In the genomic region with DNA sequence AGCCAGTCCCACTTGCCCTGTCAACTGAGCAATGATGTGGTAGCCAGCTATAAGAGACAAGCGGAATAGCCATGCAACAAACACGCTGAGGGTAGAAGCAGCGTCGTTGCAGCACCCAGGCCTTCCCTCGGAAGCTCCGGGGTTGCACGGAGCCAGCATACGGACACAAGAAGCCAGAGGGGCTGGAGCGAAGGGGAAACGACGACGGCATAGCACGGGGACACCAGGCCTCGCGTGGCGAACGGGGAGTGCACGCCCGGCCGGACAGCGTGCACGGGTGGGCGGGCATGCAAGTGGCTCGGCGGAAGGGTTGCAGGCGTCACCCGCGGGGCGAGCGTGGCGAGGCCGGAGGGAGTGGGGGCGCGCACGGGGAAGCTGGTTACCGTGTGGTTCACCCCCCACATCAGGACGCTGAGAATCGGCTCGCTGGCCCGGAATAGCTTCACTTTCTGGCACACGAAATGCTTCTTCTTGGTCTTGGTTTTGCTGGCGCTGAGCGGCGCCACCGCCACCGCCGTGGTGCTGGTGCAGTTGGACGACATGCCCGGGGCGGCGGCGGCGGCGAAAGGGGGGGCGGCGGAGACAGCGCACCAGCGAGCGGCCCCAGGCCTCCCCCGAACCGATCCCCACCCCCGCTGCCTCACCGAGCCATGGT, we compare ENCODE assay signal across 8 mouse cellular contexts. TPM values are rescaled to one million over a fixed set of nuclear protein-coding genes. Genes with fewer than 3 reads are reported as not detected.
DNase-seq lines count a peak whose midpoint lies in the region; ATAC-seq and TF ChIP-seq lines count a peak whose summit lies in the region.

A gene (minus strand): TSS at position 642 of the 655 bp plus-strand sequence.

- H3K9ac ChIP-seq in intestine, embryonic 14.5 days (ENCODE audit: low read length), result peak within 1 kb of the TSS; percentile 78
- peak within 1 kb of the TSS; percentile 90 for H3K9ac ChIP-seq in liver, embryonic 12.5 days

- H3K27me3 ChIP-seq in intestine, embryonic 14.5 days (replicated peaks; ENCODE audit: control insufficient read depth, insufficient read depth, low read length), result no peaks in the 10 kb centered on the region
- H3K27me3 ChIP-seq in liver, embryonic 12.5 days (replicated peaks), result no peaks in the 10 kb centered on the region
- H3K27me3 ChIP-seq in myocyte (ENCODE audit: control insufficient read depth, insufficient read depth, insufficient read length), result no peaks in the 10 kb centered on the region

- H3K4me1 ChIP-seq in intestine, embryonic 14.5 days (replicated peaks; ENCODE audit: control insufficient read depth, insufficient read depth, low read length), result peaks cover 18% of the 10 kb centered on the region
- peaks cover 54% of the 10 kb centered on the region for H3K4me1 ChIP-seq in liver, embryonic 12.5 days

- DNase-seq in urinary bladder, adult 2 months (ENCODE audit: low spot score), result no peak
- no peak for DNase-seq in urinary bladder, postnatal 10 days (ENCODE audit: low spot score)
- DNase-seq in embryo, embryonic 10.5 days (ENCODE audit: low spot score), result peak; percentile 54
- peak; percentile 69 for DNase-seq in gastrocnemius, postnatal 14 days
- no peak for DNase-seq in intestine, embryonic 14.5 days (ENCODE audit: low spot score)
- no peak for DNase-seq in thymus, postnatal 36 days

- H3K4me2 ChIP-seq in intestine, embryonic 14.5 days (ENCODE audit: low read length), result peak within 1 kb of the TSS; percentile 88
- H3K4me2 ChIP-seq in liver, embryonic 12.5 days, result peak within 1 kb of the TSS; percentile 93
- peak within 1 kb of the TSS; percentile 95 for H3K4me2 ChIP-seq in myocyte (ENCODE audit: low read depth)

- H3K36me3 ChIP-seq in intestine, embryonic 14.5 days (ENCODE audit: control insufficient read depth, insufficient read depth, low read length), result peaks cover 27% of the 10 kb centered on the region
- peaks cover 35% of the 10 kb centered on the region for H3K36me3 ChIP-seq in liver, embryonic 12.5 days
- peaks cover 6% of the 10 kb centered on the region for H3K36me3 ChIP-seq in myocyte (ENCODE audit: control insufficient read depth, insufficient read depth)

- H3K79me2 ChIP-seq in myocyte (ENCODE audit: control insufficient read depth, insufficient read depth), result peaks cover 51% of the 10 kb centered on the region

- H3ac ChIP-seq in myocyte (ENCODE audit: control insufficient read depth, insufficient read length), result peak within 1 kb of the TSS; percentile 57

- under 1% methylated on average over 55 of the region's 63 CpGs for WGBS in intestine, embryonic 14.5 days
- 1% methylated on average over 51 of the region's 63 CpGs for WGBS in liver, embryonic 12.5 days (ENCODE audit: insufficient replicate concordance)

- intact Hi-C loops in gastrocnemius, postnatal 14 days (cut with DNase I; ENCODE audit: low total_unique reads), result loop anchor here (5.0 kb wide), 1 partner anchor 37 kb away; no protein-coding TSS in a partner anchor

- ATAC-seq in intestine, embryonic 14.5 days (replicated peaks; ENCODE audit: low FRiP score, low TSS enrichment, low read depth), result peak; percentile 14; the same call in 1 of the 2 replicates
- peak; percentile 57 for ATAC-seq in liver, embryonic 12.5 days

- peak; percentile 59 for TF ChIP-seq POLR2A in myocyte (IDR thresholded peaks at IDR 0.05; ENCODE audit: insufficient read length, low read depth)

- peak within 1 kb of the TSS; percentile 63 for H3K4me3 ChIP-seq in intestine, embryonic 14.5 days (ENCODE audit: low read depth, low read length)
- H3K4me3 ChIP-seq in liver, embryonic 12.5 days, result peak within 1 kb of the TSS; percentile 85
- H3K4me3 ChIP-seq in myocyte, result peak within 1 kb of the TSS; percentile 44

- H3K27ac ChIP-seq in intestine, embryonic 14.5 days (ENCODE audit: low read depth), result peak within 1 kb of the TSS; percentile 89
- H3K27ac ChIP-seq in liver, embryonic 12.5 days, result peak within 1 kb of the TSS; percentile 85

- H3K9me3 ChIP-seq in intestine, embryonic 14.5 days (ENCODE audit: control insufficient read depth, low read length), result no peaks in the 10 kb centered on the region
- H3K9me3 ChIP-seq in liver, embryonic 12.5 days (replicated peaks), result 0 out of 2 replicates have a peak, but pooled peaks cover under 1% of the 10 kb centered on the region

TF ChIP-seq in myocyte, 11 proteins besides CTCF, POLR2A, EP300 and RAD21:
- TF ChIP-seq POLR2AphosphoS2 (IDR thresholded peaks at IDR 0.05; ENCODE audit: insufficient read length, low read depth), result peak; percentile 56
- TF ChIP-seq MAX (IDR thresholded peaks at IDR 0.05; ENCODE audit: low read depth), result peak; percentile 33
- TF ChIP-seq USF1 (IDR thresholded peaks at IDR 0.05; ENCODE audit: low read depth), result no peak
- TF ChIP-seq MYOD1 (IDR thresholded peaks at IDR 0.05; ENCODE audit: control insufficient read depth in 1 of 3, insufficient read length in 2 of 3, low read depth in 2 of 3), result peak in 1 of 3 experiments; percentile 21
- TF ChIP-seq MYOG (IDR thresholded peaks at IDR 0.05; ENCODE audit: control insufficient read depth in 1 of 3, insufficient read depth in 1 of 3, insufficient read length in 2 of 3, low read depth in 2 of 3), result peak in 2 of 3 experiments; percentile 13 to 16

RNA-seq across cellular contexts. Expression of the gene that starts here (rescaled TPM):
- 17.2 and 19.1 TPM in 2 replicates for polyA plus RNA-seq in urinary bladder, adult 2 months (2012; rRNA removed)
- total RNA-seq in gastrocnemius, postnatal 14 days (2021), result 10 to 100 TPM; 33.3 to 38.5 TPM
- polyA plus RNA-seq in intestine, embryonic 14.5 days (2014; fragmentation: Nextera tagmentation; extraction: Ambion mirVana), result 1.7 and 1.9 TPM in 2 replicates
- 0.92 and 1.1 TPM in 2 replicates for polyA plus RNA-seq in liver, embryonic 12.5 days (2016; fragmentation: Nextera tagmentation; extraction: Ambion mirVana)
- polyA plus RNA-seq in myocyte (2012; fragmentation: generic; extraction: Trizol), result 30.1 TPM

Comparison
In these comparisons a context has a peak if more than half of its experiments do, and no peak if none do; other contexts are left out.
1. DNase-seq: peak in embryo, embryonic 10.5 days (single experiment) and gastrocnemius, postnatal 14 days (single experiment); none in urinary bladder, adult 2 months (single experiment), urinary bladder, postnatal 10 days (single experiment), intestine, embryonic 14.5 days (single experiment) and thymus, postnatal 36 days (0 of 2).
2. Peak in every context shown above with its lines, with median percentiles within 50 percentile points of each other: H3K4me2 ChIP-seq and H3K4me3 ChIP-seq.